Mouse (Mus musculus) E14TG2a.4 (cell line): Measurements from ENCODE around the gene Fam171a1.

ENCODE experiments used
- CTCF ChIP-seq: conservative IDR thresholded peaks from 2 replicates; pipeline ENCODE4 v1.5.1; 2014; ENCODE audit warnings: low read length
- NANOG ChIP-seq: IDR thresholded peaks from 2 replicates; pipeline ENCODE4 v1.6.1; 2014; ENCODE audit warnings: borderline replicate concordance, low read length, mixed read lengths
- POU5F1 ChIP-seq: IDR thresholded peaks from 2 replicates; pipeline ENCODE4 v1.6.1; 2014; ENCODE audit warnings: low read length, borderline replicate concordance

DNA sequence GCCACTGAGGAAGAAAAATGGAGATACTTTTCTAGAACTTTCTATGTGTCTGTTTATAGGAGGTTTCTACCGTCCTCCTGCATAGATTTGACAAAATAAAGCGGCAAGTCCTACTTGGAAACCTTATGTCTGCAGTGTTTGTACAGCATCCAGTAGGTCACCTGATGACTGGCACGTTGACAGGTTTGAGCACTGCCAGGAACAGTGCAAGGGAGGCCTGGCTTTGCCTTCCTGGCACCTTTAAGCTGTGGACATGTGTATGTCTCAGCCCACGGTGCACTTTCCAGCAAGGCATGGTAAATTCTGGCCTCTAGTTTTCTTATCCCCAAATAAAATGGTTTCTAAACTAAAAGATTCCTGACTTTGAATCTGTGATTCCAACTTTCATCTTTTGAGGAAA is 86.4 kb downstream of the Fam171a1 start:
- TF ChIP-seq CTCF (no peak), POU5F1 (no peak), NANOG (no peak)
